Mouse (Mus musculus) stomach, adult 2 months (tissue): ENCODE data around the gene Ms4a2. TPM values are rescaled to one million over a fixed set of nuclear protein-coding genes. Genes with fewer than 3 reads are reported as not detected.

Source experiments
- polyA plus RNA-seq: library from polyadenylated mRNA; depleted of rRNA; stranded (reverse); fragments of >200 nt; gene quantifications from 2 replicates; pipeline ENCODE4 v1.2.3, GENCODE M21; 2012; rRNA removed

The Ms4a2 gene
- 0.06 TPM in 1 of 2 replicates, not detected in the other for polyA plus RNA-seq

DNA sequence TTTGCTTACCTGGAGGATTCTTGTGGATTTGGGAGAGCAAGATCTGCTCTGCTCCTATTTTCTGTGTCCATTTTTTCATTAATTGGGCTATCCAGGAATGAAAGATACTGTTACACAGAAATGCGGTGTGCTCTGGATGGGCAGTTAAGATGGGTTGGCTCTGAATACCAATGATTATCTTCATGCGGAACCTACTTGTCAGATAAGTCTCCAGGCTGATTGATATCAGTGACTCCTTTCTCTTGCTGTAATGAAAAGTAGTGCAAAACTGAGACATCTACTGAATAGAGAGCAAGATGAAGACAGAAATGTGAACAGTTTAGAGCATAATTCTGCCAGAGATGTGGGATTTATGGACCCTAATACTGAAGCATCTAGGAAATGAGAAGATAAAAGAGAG, at the start of gene Ms4a2:
Ms4a2 (minus strand) TSS at position 169 of the 400 bp plus-strand sequence.

DNA sequence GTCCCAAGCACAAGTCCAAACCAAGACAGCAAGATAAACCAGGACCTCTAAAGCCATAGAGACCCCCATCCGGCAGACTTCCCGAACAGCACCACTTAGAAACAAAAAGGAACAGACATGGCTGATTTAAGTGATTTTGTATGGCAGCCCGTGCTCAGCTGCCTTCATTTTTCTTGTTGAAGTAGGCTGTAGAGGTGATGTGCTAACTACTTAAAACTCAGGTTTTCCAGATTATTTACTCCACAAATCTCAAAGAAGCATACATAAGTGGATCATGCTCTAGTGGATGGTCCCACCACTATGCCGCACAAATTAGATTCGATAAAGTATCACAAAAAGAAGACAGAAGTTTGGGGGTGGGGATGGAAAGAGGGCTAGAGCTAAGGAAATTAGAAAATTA, 36.9 kb upstream of the Ms4a2 start, which contains the start of gene Oosp2:
Oosp2 (minus strand) TSS at position 101 of the 400 bp plus-strand sequence.

DNA sequence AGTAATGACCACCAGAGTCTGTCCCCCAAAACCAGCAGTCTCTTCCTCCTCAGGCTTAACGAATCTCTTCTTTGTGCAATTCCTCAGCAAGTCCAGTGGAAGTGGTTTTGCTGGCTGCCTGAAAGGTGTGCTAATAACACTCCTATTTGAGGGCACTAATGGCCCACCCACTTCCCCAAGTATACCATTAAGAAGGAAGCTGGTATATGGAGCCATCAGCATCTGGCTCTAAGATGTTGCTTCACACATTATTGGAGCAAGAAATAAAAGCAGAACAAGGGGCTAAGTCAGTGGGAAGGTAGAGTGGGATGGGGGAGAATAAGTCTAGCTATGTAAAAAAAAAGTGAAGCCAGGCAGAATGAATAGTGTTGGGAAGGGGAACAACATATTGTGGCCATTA, 17.2 kb upstream of the Ms4a2 start, which contains the start of gene Ms4a3:
Ms4a3 (minus strand) TSS at position 120 of the 400 bp plus-strand sequence.

DNA sequence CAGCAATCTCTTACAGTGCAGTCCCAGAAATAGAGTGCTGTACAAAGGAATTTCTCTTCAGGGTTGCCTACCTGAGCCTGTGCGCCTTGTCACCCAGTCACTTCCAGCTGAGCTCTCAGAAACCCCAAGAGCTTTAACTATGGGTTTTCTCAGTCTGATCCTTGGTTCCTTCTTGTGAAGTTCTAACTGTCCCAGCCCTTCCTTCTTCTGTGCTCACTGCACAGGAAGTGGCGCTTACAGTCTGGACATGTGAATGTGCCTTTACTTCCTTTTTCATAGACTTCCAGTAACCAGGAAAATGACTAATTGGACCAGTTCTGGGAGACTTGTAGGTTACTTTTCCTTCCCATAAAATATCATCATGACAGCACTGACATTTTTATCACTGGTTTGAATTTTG, 18.9 kb downstream of the Ms4a2 start, which contains the start of gene Ms4a6d:
Ms4a6d (minus strand) TSS at position 247 of the 400 bp plus-strand sequence.

Other genes with a start within 250 kb of the Ms4a2 start
- gene Ms4a4a, start 248.2 kb downstream of the Ms4a2 start, polyA plus RNA-seq, result 0.15 TPM in 1 of 2 replicates, not detected in the other
- 0.12 TPM in 1 of 2 replicates, not detected in the other for gene Ms4a4c, start 218.9 kb downstream of the Ms4a2 start, polyA plus RNA-seq
- 0.02 and 0.06 TPM in 2 replicates for gene Ms4a4b, start 180.2 kb downstream of the Ms4a2 start, polyA plus RNA-seq
- 0.50 and 0.77 TPM in 2 replicates for gene Ms4a6c, start 154.4 kb downstream of the Ms4a2 start, polyA plus RNA-seq
- gene Gm8369, start 137.8 kb downstream of the Ms4a2 start, polyA plus RNA-seq, result 0.10 TPM in 1 of 2 replicates, not detected in the other
- gene Ms4a6b, start 107.2 kb downstream of the Ms4a2 start, polyA plus RNA-seq, result 0.23 and 0.65 TPM in 2 replicates
- gene Ms4a4d, start 86.9 kb downstream of the Ms4a2 start, polyA plus RNA-seq, result 7.7 and 10.7 TPM in 2 replicates
- gene Ms4a6d, start 18.9 kb downstream of the Ms4a2 start, polyA plus RNA-seq, result 0.17 and 0.59 TPM in 2 replicates
- gene Ms4a3, start 17.1 kb upstream of the Ms4a2 start, polyA plus RNA-seq, result not detected in 2 replicates
- not detected in 2 replicates for gene Oosp2, start 36.8 kb upstream of the Ms4a2 start, polyA plus RNA-seq
- gene Oosp1, start 67.4 kb upstream of the Ms4a2 start, polyA plus RNA-seq, result not detected in 2 replicates
- not detected in 2 replicates for gene Oosp3, start 73.3 kb upstream of the Ms4a2 start, polyA plus RNA-seq
- 631 and 840 TPM in 2 replicates for gene Gif, start 123.8 kb upstream of the Ms4a2 start, polyA plus RNA-seq
- gene Mrpl16, start 146.7 kb upstream of the Ms4a2 start, polyA plus RNA-seq, result 3.0 and 4.0 TPM in 2 replicates
- 7.2 and 10.5 TPM in 2 replicates for gene Stx3, start 195.7 kb upstream of the Ms4a2 start, polyA plus RNA-seq
- gene Olfr1417, start 215.5 kb upstream of the Ms4a2 start, polyA plus RNA-seq, result not detected in 2 replicates
- not detected in 2 replicates for gene Olfr1418, start 237.3 kb upstream of the Ms4a2 start, polyA plus RNA-seq